Mouse (Mus musculus) kidney, postnatal 0 days (tissue): ENCODE data around the gene Tek. TPM values are rescaled to one million over a fixed set of nuclear protein-coding genes. Genes with fewer than 3 reads are reported as not detected.
A peak's percentile ranks its signal among the peaks of the same experiment; 100 is the strongest.
"Not testable (repeated sequence)": the region's sequence is repeated elsewhere in the genome, so short reads cannot be mapped to it uniquely, and the experiment has no call there.

Experiments
- ATAC-seq: fragments of 200-750 bp; cut with Nextera tagmentation; replicated peaks from 2 replicates; pipeline ENCODE4 v1.8.0; 2017; ENCODE audit warnings: low read depth, moderate number of reproducible peaks, moderate TSS enrichment, moderate library complexity; ENCODE audit not compliant: low FRiP score
- DNase-seq: peaks from one replicate; pipeline ENCODE4 v3.0.0-alpha.2; 2016; ENCODE audit warnings: low spot score
- H3K27ac ChIP-seq: fragments of 300-500 bp; sonication (generic); 2 replicates; pipeline ENCODE4 v1.5.1; 2014; ENCODE audit warnings: mild to moderate bottlenecking
- H3K27me3 ChIP-seq: fragments of 300-500 bp; sonication (generic); 2 replicates; pipeline ENCODE4 v1.6.1; 2014; ENCODE audit warnings: low read length, mixed read lengths; ENCODE audit not compliant: insufficient read depth
- H3K36me3 ChIP-seq: fragments of 300-500 bp; sonication (generic); 2 replicates; pipeline ENCODE4 v1.6.1; 2014; ENCODE audit warnings: low read length, mixed read lengths; ENCODE audit not compliant: insufficient read depth
- H3K4me1 ChIP-seq: fragments of 300-500 bp; sonication (generic); replicated peaks from 2 replicates; pipeline ENCODE4 v1.6.1; 2014; ENCODE audit warnings: antibody characterized with exemption, low read length, mixed read lengths; ENCODE audit not compliant: insufficient read depth
- H3K4me2 ChIP-seq: fragments of 300-500 bp; sonication (generic); 2 replicates; pipeline ENCODE4 v1.6.1; 2014; ENCODE audit warnings: mild to moderate bottlenecking, low read length, moderate library complexity, mixed read lengths
- H3K4me3 ChIP-seq: fragments of 300-500 bp; sonication (generic); replicated peaks from 2 replicates; pipeline ENCODE4 v1.5.1; 2014; ENCODE audit warnings: low read depth, low read length
- H3K9ac ChIP-seq: fragments of 300-500 bp; sonication (generic); 2 replicates; pipeline ENCODE4 v1.6.1; 2014; ENCODE audit warnings: low read depth, low read length
- H3K9me3 ChIP-seq: fragments of 300-500 bp; sonication (generic); replicated peaks from 2 replicates; pipeline ENCODE4 v1.6.1; 2016; ENCODE audit warnings: low read length, inconsistent platforms, mixed read lengths
- CTCF ChIP-seq: IDR thresholded peaks from 2 replicates; pipeline ENCODE4 v1.5.1; 2016; ENCODE audit warnings: antibody characterized with exemption, low read depth, mild to moderate bottlenecking, moderate library complexity
- WGBS: fragments of 180-500 bp; shearing (Covaris S2); extraction: QIAGEN DNeasy Blood & Tissue Kit; methylation state at CpG from one replicate; pipeline ENCODE4 v1.1.7; 2014; 5-methylcytosine and 5-hydroxymethylcytosine counted together
- polyA plus RNA-seq: library from polyadenylated mRNA; unstranded; fragments of >200 nt; fragmentation: Nextera tagmentation; extraction: Ambion mirVana; gene quantifications from 2 replicates; pipeline ENCODE4 v1.2.1, GENCODE M21; 2015

The Tek gene
- 26.8 and 27.7 TPM in 2 replicates for polyA plus RNA-seq

- 0 out of 2 replicates have a peak, but pooled peaks cover 3% of the 10 kb centered on the region for H3K4me1 ChIP-seq
- H3K36me3 ChIP-seq = no peaks in the 10 kb centered on the region
- peak within 1 kb of the TSS; percentile 10; the same call in 1 of the 2 replicates for H3K9ac ChIP-seq
- peak within 1 kb of the TSS; percentile 27 for H3K4me3 ChIP-seq
- peak; percentile 43 for DNase-seq
- H3K9me3 ChIP-seq = no peaks in the 10 kb centered on the region
- WGBS = 56% methylated on average over 16 of the region's 16 CpGs
- no peaks in the 10 kb centered on the region for H3K27me3 ChIP-seq
- peak within 1 kb of the TSS; percentile 39 for H3K4me2 ChIP-seq
- no peak for ATAC-seq
- TF ChIP-seq CTCF = no peak
- H3K27ac ChIP-seq = peak within 1 kb of the TSS; percentile 69
Observed at GRCm38 (mm10) chr4:94738838-94739731, at the start of gene Tek. TSS of gene Tek (plus strand) at chr4:94739289.

- H3K4me3 ChIP-seq, H3K9me3 ChIP-seq, ATAC-seq, H3K4me2 ChIP-seq, H3K4me1 ChIP-seq, DNase-seq, H3K27me3 ChIP-seq, H3K9ac ChIP-seq, H3K27ac ChIP-seq: not testable (repeated sequence)
- peaks cover 11% of the 10 kb centered on the region for H3K36me3 ChIP-seq
- WGBS = 96% methylated on average over 2 of the region's 2 CpGs
Observed at GRCm38 (mm10) chr4:94689804-94690203, 49.3 kb upstream of the Tek start.

GRCm38 (mm10) chr4:94691078-94691477 is 48.0 kb upstream of the Tek start:
- H3K27me3 ChIP-seq = no peaks in the 10 kb centered on the region
- H3K9me3 ChIP-seq = no peaks in the 10 kb centered on the region
- H3K27ac ChIP-seq = no peak overlapping the region
- H3K4me3 ChIP-seq = no peak overlapping the region
- ATAC-seq (no peak), DNase-seq (peak; percentile 36)
- no peak for TF ChIP-seq CTCF
- 64% methylated on average over 4 of the region's 4 CpGs for WGBS
- H3K4me1 ChIP-seq = no peaks in the 10 kb centered on the region
- peaks cover 11% of the 10 kb centered on the region for H3K36me3 ChIP-seq
- H3K9ac ChIP-seq = no peak overlapping the region
- no peak overlapping the region for H3K4me2 ChIP-seq

GRCm38 (mm10) chr4:94692175-94692574 is 46.9 kb upstream of the Tek start:
- WGBS = 75% methylated on average over 2 of the region's 2 CpGs

GRCm38 (mm10) chr4:94696368-94696767 is 42.7 kb upstream of the Tek start:
- Histone ChIP-seq H3K27me3 (no peaks in the 10 kb centered on the region), H3K9ac (no peak overlapping the region), H3K4me2 (no peak overlapping the region), H3K4me3 (no peak overlapping the region), H3K36me3 (no peaks in the 10 kb centered on the region), H3K9me3 (no peaks in the 10 kb centered on the region), H3K4me1 (no peaks in the 10 kb centered on the region), H3K27ac (no peak overlapping the region)
- no peak for TF ChIP-seq CTCF
- 47% methylated on average over 3 of the region's 3 CpGs for WGBS
- DNase-seq (no peak), ATAC-seq (no peak)

More at GRCm38 (mm10) chr4:94692175-94692574, 46.9 kb upstream of the Tek start:
- Histone ChIP-seq H3K27ac (no peak overlapping the region), H3K9ac (no peak overlapping the region), H3K4me3 (no peak overlapping the region), H3K9me3 (no peaks in the 10 kb centered on the region), H3K4me1 (no peaks in the 10 kb centered on the region), H3K27me3 (no peaks in the 10 kb centered on the region), H3K36me3 (peaks cover 7% of the 10 kb centered on the region), H3K4me2 (no peak overlapping the region)
- no peak for TF ChIP-seq CTCF
- no peak for ATAC-seq
- DNase-seq = peak; percentile 11

GRCm38 (mm10) chr4:94711002-94711401 is 28.1 kb upstream of the Tek start:
- Histone ChIP-seq H3K4me3 (no peak overlapping the region), H3K4me1 (no peaks in the 10 kb centered on the region), H3K36me3 (no peaks in the 10 kb centered on the region), H3K27ac (no peak overlapping the region), H3K27me3 (no peaks in the 10 kb centered on the region), H3K9ac (no peak overlapping the region), H3K4me2 (no peak overlapping the region), H3K9me3 (no peaks in the 10 kb centered on the region)
- TF ChIP-seq CTCF = no peak
- WGBS = 81% methylated on average over 2 of the region's 2 CpGs
- ATAC-seq = no peak
- no peak for DNase-seq
